Mouse (Mus musculus): Measurements from ENCODE around the gene Nmnat2. TPM values are rescaled to one million over a fixed set of nuclear protein-coding genes. Genes with fewer than 3 reads are reported as not detected.

The Nmnat2 gene
- polyA plus RNA-seq, 1 experiment = 2.1 TPM

DNA sequence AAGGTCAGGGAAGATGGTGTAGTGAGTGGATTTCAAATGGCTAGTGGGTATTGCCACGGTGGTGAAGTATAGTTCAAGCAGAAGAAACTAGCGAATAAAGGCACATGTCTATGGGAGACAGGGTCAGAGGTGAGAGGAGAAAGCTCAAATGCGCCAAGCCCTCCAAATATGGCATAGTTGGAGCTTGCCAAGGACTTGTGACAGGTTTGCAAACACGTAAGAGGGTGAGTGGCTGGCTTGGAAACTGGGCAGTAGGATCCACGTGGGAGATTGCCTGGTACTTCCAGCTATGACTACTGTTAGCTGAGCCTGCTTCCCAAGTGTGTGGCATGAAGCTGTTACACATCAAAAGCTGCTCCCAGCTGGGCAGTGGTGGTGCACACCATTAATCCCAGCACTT, 96.7 kb downstream of the Nmnat2 start:
- no peak overlapping the region for H3K4me2 ChIP-seq (ENCODE audit: low read depth)
- H3K79me2 ChIP-seq (ENCODE audit: control insufficient read depth, insufficient read depth) = no peaks in the 10 kb centered on the region
- H3K36me3 ChIP-seq (ENCODE audit: control insufficient read depth, insufficient read depth) = no peaks in the 10 kb centered on the region
- H3K4me3 ChIP-seq = no peak overlapping the region
- no peak for TF ChIP-seq REST (IDR thresholded peaks at IDR 0.05; ENCODE audit: insufficient read depth, insufficient read length)
- no peak for TF ChIP-seq TCF12 (IDR thresholded peaks at IDR 0.05; ENCODE audit: insufficient read depth, poor library complexity, severe bottlenecking)
- no peak for TF ChIP-seq MAX (IDR thresholded peaks at IDR 0.05; ENCODE audit: low read depth)
- TF ChIP-seq USF1 (IDR thresholded peaks at IDR 0.05; ENCODE audit: low read depth) = no peak
- no peak for TF ChIP-seq CEBPB (IDR thresholded peaks at IDR 0.05; ENCODE audit: insufficient read depth, poor library complexity, severe bottlenecking)
- TF ChIP-seq SRF (IDR thresholded peaks at IDR 0.05; ENCODE audit: control insufficient read depth, insufficient read length, low read depth) = no peak
- no peak for TF ChIP-seq TCF3 (IDR thresholded peaks at IDR 0.05; ENCODE audit: insufficient read length, low read depth)
- TF ChIP-seq POLR2A (IDR thresholded peaks at IDR 0.05; ENCODE audit: insufficient read length, low read depth) = no peak
- no peak for TF ChIP-seq MYOG (IDR thresholded peaks at IDR 0.05; ENCODE audit: control insufficient read depth in 1 of 3, insufficient read depth in 1 of 3, insufficient read length in 2 of 3, low read depth in 2 of 3)
- no peaks in the 10 kb centered on the region for H3K27me3 ChIP-seq (ENCODE audit: control insufficient read depth, insufficient read depth, insufficient read length)
- no peak overlapping the region for H3ac ChIP-seq (ENCODE audit: control insufficient read depth, insufficient read length)

DNA sequence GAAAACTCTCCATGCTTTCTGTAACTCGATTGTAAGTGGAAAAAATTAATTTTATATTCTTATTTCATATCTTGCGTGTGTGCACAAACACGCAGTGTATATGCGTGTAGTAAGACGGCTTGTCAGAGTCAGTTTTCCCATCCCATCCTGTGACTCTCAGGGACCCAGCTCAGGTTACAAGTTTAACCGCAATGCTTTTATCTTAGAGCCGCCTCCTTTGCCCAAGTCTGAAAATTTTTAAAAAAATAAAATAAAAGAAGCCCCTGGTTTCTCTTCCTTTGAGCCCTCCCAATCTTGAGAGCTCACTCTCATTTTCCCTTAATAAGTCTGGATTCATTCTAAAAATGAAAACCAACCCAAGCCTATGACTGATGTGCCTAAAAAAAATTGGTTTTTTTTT, 98.8 kb downstream of the Nmnat2 start:
- Histone ChIP-seq H3K27me3 (ENCODE audit: control insufficient read depth, insufficient read depth, insufficient read length) (no peaks in the 10 kb centered on the region), H3K4me2 (ENCODE audit: low read depth) (peak overlapping the region; percentile 60), H3K4me3 (no peak overlapping the region), H3ac (ENCODE audit: control insufficient read depth, insufficient read length) (no peak overlapping the region), H3K36me3 (ENCODE audit: control insufficient read depth, insufficient read depth) (no peaks in the 10 kb centered on the region), H3K79me2 (ENCODE audit: control insufficient read depth, insufficient read depth) (no peaks in the 10 kb centered on the region)
- TF ChIP-seq REST (IDR thresholded peaks at IDR 0.05; ENCODE audit: insufficient read depth, insufficient read length) = no peak
- TF ChIP-seq CEBPB (IDR thresholded peaks at IDR 0.05; ENCODE audit: insufficient read depth, poor library complexity, severe bottlenecking) = no peak
- TF ChIP-seq SRF (IDR thresholded peaks at IDR 0.05; ENCODE audit: control insufficient read depth, insufficient read length, low read depth) = no peak
- no peak for TF ChIP-seq MYOD1 (IDR thresholded peaks at IDR 0.05; ENCODE audit: control insufficient read depth in 1 of 3, insufficient read length in 2 of 3, low read depth in 2 of 3)
- no peak for TF ChIP-seq E2F4 (IDR thresholded peaks at IDR 0.05; ENCODE audit: insufficient read depth)
- no peak for TF ChIP-seq POLR2AphosphoS2 (IDR thresholded peaks at IDR 0.05; ENCODE audit: insufficient read length, low read depth)
- no peak for TF ChIP-seq TCF12 (IDR thresholded peaks at IDR 0.05; ENCODE audit: insufficient read depth, poor library complexity, severe bottlenecking)
- no peak for TF ChIP-seq TCF3 (IDR thresholded peaks at IDR 0.05; ENCODE audit: insufficient read length, low read depth)
- no peak for TF ChIP-seq POLR2A (IDR thresholded peaks at IDR 0.05; ENCODE audit: insufficient read length, low read depth)
- no peak for TF ChIP-seq MYOG (IDR thresholded peaks at IDR 0.05; ENCODE audit: control insufficient read depth in 1 of 3, insufficient read depth in 1 of 3, insufficient read length in 2 of 3, low read depth in 2 of 3)
- no peak for TF ChIP-seq USF1 (IDR thresholded peaks at IDR 0.05; ENCODE audit: low read depth)
- TF ChIP-seq MAX (IDR thresholded peaks at IDR 0.05; ENCODE audit: low read depth) = no peak

DNA sequence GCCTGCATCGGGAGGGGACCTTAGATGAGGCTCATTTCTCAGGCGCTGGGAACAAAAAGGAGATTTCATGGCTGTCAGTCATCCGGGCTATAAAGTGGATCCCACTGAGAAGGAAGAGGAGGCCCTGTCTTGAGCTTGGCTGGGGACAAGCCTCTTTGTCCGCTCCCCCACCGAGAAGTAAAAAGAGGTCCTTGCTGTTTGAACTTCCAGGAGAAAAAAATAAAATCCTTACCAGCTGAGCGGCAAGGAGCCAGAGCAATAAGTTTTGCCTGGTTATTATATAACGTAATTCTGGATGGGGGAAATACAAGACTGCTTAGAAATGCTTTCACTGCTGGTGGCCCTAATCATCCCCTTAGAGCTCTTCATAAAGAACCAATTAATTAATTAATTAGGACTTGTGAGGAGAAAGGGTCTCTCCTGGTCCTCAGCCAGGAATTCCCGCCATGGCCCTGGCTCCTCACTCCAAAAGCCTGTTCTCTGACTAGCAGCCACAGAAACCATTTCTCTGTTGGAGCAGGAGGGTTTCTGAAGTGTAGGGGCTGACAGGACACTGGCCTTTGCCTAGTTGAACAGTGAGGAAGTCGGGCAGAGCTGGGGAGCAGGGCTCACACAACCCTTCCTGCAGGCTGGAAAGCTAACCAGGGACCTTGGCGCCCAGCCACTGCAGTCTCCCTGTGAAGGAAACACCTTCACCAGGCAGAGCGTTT, 99.5 kb downstream of the Nmnat2 start:
- H3K36me3 ChIP-seq (ENCODE audit: control insufficient read depth, insufficient read depth) = no peaks in the 10 kb centered on the region
- TF ChIP-seq TCF3 (IDR thresholded peaks at IDR 0.05; ENCODE audit: insufficient read length, low read depth) (no peak), MYOG (IDR thresholded peaks at IDR 0.05; ENCODE audit: control insufficient read depth in 1 of 3, insufficient read depth in 1 of 3, insufficient read length in 2 of 3, low read depth in 2 of 3) (no peak), POLR2AphosphoS2 (IDR thresholded peaks at IDR 0.05; ENCODE audit: insufficient read length, low read depth) (no peak), REST (IDR thresholded peaks at IDR 0.05; ENCODE audit: insufficient read depth, insufficient read length) (no peak)
- H3K79me2 ChIP-seq (ENCODE audit: control insufficient read depth, insufficient read depth) = no peaks in the 10 kb centered on the region
- no peak overlapping the region for H3K4me3 ChIP-seq
- no peaks in the 10 kb centered on the region for H3K27me3 ChIP-seq (ENCODE audit: control insufficient read depth, insufficient read depth, insufficient read length)
- no peak overlapping the region for H3ac ChIP-seq (ENCODE audit: control insufficient read depth, insufficient read length)
- peak overlapping the region; percentile 60 for H3K4me2 ChIP-seq (ENCODE audit: low read depth)

DNA sequence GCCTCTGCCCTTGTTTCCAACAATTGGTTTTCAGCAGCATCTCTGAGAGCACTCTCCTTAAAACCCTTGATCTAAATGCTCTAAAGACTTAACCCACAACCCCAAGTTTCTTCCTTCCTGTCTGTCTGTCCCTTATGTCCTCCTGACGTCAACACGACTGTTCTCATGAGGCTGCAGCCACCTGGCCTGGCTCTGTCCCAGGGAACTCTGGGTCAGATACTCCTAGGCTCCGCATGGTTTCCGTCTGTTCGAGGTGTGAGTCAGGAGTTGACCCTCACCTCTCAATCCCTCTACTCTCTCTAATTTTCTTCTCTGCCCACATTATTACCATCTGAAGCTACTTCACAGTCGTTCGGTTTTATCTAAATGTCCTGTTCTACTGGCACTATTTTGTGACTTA, 103.5 kb downstream of the Nmnat2 start:
- Histone ChIP-seq H3ac (ENCODE audit: control insufficient read depth, insufficient read length) (no peak overlapping the region), H3K36me3 (ENCODE audit: control insufficient read depth, insufficient read depth) (no peaks in the 10 kb centered on the region), H3K4me3 (no peak overlapping the region), H3K27me3 (ENCODE audit: control insufficient read depth, insufficient read depth, insufficient read length) (no peaks in the 10 kb centered on the region), H3K79me2 (ENCODE audit: control insufficient read depth, insufficient read depth) (no peaks in the 10 kb centered on the region), H3K4me2 (ENCODE audit: low read depth) (no peak overlapping the region)
- TF ChIP-seq CEBPB (IDR thresholded peaks at IDR 0.05; ENCODE audit: insufficient read depth, poor library complexity, severe bottlenecking) (no peak), POLR2A (IDR thresholded peaks at IDR 0.05; ENCODE audit: insufficient read length, low read depth) (no peak), REST (IDR thresholded peaks at IDR 0.05; ENCODE audit: insufficient read depth, insufficient read length) (no peak), POLR2AphosphoS2 (IDR thresholded peaks at IDR 0.05; ENCODE audit: insufficient read length, low read depth) (no peak), TCF12 (IDR thresholded peaks at IDR 0.05; ENCODE audit: insufficient read depth, poor library complexity, severe bottlenecking) (no peak), TCF3 (IDR thresholded peaks at IDR 0.05; ENCODE audit: insufficient read length, low read depth) (no peak), MAX (IDR thresholded peaks at IDR 0.05; ENCODE audit: low read depth) (no peak), E2F4 (IDR thresholded peaks at IDR 0.05; ENCODE audit: insufficient read depth) (no peak), MYOD1 (IDR thresholded peaks at IDR 0.05; ENCODE audit: control insufficient read depth in 1 of 3, insufficient read length in 2 of 3, low read depth in 2 of 3) (no peak), SRF (IDR thresholded peaks at IDR 0.05; ENCODE audit: control insufficient read depth, insufficient read length, low read depth) (no peak), MYOG (IDR thresholded peaks at IDR 0.05; ENCODE audit: control insufficient read depth in 1 of 3, insufficient read depth in 1 of 3, insufficient read length in 2 of 3, low read depth in 2 of 3) (no peak), USF1 (IDR thresholded peaks at IDR 0.05; ENCODE audit: low read depth) (no peak)

DNA sequence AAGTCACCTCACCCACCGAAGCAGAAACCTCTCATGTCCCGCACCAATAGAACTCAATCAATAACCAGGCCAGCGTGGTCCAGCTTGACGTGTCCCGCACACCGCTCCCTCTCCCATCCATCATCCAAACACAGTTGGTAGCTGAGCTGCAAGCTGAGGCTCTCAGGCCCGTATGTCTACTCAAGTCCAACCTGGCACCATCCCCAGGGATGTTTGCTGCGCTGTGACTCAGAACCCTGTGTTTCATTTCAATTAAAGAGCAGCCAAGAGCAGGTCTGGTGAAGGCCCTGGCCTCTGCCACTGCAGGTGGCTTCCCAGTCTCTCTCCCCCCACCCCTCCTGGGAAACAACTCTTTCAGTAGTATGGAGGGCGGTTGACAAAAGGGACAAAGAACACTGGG, 104.8 kb downstream of the Nmnat2 start:
- H3K36me3 ChIP-seq (ENCODE audit: control insufficient read depth, insufficient read depth) = no peaks in the 10 kb centered on the region
- no peak overlapping the region for H3K4me3 ChIP-seq
- no peaks in the 10 kb centered on the region for H3K27me3 ChIP-seq (ENCODE audit: control insufficient read depth, insufficient read depth, insufficient read length)
- H3K4me2 ChIP-seq (ENCODE audit: low read depth) = no peak overlapping the region
- no peak overlapping the region for H3ac ChIP-seq (ENCODE audit: control insufficient read depth, insufficient read length)
- TF ChIP-seq E2F4 (IDR thresholded peaks at IDR 0.05; ENCODE audit: insufficient read depth) (no peak), POLR2A (IDR thresholded peaks at IDR 0.05; ENCODE audit: insufficient read length, low read depth) (no peak)
- no peaks in the 10 kb centered on the region for H3K79me2 ChIP-seq (ENCODE audit: control insufficient read depth, insufficient read depth)
